Mouse (Mus musculus) embryo, embryonic 9.5 days (tissue): ENCODE results near the gene Chd1.
"Not testable (repeated sequence)": the region's sequence is repeated elsewhere in the genome, so short reads cannot be mapped to it uniquely, and the experiment has no call there.

Source experiments
- DNase-seq: peaks from one replicate; pipeline ENCODE4 v3.0.0-alpha.2; 2017; ENCODE audit errors: extremely low spot score

Gene Chd1

DNA sequence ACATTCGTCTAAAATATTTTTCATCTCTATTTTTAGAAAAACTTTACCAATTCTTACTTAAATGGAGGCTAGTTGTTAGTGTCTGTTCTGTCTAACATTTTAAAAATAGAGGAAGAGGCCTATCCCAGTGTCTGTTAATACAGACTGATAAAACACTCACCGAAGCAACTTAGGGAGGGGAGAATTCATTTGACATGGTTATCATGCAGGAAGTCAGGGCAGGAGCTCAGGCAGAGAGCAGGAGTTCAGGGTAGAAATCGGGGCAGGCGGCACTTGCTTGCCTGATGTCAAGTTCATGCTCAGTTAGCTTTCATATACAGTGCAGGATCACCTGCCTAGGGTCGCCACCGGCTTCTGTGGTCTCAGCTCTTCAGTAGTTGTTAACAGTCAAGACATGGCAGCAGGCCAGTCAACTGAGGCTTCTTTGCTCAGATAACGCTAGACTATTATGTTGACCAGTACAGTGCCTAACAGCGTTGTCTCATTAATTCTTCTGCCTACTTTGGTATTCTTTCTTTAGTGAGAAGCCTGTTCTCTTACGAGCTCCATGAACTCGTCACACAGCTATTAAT, 32.7 kb downstream of the Chd1 start:
- DNase-seq: no peak

DNA sequence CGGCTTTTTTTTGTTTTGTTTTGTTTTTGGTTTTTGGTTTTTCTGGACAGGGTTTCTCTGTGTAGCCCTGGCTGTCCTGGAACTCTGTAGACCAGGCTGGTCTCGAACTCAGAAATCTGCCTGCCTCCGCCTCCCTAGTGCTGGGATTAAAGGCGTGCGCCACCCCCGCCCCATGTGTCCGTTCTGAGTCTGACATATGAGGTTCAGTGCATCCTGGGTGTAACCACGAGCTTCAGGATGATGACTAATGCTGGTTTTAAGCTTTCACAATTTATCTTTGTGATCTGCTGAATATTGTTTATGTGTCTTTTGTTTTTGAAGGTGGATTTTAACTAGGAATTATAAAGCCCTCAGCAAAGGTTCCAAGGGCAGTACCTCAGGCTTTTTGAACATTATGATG, 37.1 kb downstream of the Chd1 start:
- DNase-seq: no peak

DNA sequence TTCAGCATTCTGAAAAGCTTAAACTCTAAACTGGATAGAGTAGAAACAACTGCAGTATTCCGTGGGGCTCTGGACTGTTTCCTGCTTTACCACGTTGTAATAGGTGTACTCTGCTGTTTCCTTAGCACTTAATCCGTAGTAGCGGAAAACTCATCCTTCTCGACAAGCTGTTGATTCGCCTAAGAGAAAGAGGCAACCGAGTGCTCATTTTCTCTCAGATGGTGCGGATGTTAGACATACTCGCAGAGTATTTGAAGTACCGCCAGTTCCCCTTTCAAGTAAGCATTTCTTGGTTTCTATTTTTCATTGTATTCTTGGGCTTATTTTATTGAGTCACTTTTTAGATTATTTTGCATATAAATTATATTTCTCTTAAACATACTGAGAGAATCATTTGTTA, 38.2 kb downstream of the Chd1 start:
- DNase-seq: no peak

DNA sequence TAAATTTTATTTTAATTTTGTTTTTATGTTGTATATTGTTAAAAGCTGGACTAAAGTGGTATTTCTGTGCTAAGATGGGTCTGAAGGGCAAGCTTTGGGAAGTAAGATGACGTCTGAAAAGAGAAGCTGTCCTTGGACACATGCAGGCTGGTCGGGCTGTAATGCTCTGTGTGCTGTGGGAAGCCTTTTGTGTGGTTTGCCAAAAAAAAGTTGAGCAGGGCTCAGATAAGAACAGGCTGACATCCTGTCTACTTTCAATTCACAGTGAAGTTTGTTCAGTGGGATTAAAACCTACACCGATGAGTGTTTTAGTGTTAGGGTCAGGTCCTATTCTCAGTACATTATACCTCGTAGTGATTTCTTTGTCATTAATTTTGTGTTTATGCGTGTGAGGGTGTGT, 38.6 kb downstream of the Chd1 start:
- DNase-seq: no peak

DNA sequence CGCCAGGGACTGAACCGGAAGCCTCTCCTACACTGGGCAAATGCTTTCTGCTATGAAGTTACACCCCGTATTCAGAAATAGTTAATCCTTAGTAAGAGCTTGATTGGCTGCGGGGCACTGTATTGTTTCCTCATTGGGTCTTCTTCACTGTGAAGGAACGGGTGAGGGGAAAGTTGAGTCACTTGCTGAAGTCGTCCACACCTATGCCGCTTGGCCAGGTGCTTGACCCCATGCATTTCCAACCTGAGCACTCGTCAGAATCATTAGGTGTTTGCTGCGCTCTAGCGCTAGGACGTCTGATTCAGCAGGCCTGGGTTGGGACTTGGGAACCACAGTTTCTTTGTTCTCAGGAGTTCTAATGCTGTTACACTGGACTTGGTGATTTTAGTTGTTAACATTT, 41.9 kb downstream of the Chd1 start:
- DNase-seq: no peak

DNA sequence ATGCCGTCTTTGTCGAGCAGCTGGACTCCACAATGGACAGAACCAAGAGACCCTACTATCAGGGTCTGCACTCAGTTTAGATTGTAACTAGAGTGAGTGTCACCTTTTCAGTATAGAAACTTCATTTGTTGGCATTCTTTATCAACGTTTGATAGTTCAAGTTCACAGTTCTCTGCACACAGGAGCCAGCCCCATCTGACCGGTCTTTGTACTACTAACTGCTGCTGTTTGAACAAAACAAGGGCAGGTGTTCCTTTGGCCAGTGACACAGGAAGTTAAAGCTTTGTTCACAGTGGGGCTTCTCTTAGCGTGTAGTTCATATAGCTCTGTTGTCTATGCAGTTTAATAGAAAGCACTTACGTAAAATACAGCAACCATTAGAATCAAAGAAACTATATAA, 43.3 kb downstream of the Chd1 start:
- no peak for DNase-seq

DNA sequence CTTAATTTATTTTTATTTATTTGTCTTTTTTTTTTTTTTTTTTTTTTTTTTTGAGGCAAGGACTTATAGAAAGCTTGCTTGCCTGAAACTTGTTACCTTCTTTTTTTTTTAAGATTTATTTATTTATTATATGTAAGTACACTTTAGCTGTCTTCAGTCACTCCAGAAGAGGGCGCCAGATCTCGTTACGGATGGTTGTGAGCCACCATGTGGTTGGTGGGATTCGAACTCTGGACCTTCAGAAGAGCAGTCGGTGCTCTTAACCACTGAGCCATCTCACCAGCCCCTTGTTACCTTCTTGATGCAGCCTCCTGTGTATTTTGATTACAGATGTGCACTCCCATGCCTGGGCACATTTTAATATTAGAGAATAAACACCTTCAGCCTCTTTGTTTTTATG, 46.5 kb downstream of the Chd1 start:
- DNase-seq: not testable (repeated sequence)

DNA sequence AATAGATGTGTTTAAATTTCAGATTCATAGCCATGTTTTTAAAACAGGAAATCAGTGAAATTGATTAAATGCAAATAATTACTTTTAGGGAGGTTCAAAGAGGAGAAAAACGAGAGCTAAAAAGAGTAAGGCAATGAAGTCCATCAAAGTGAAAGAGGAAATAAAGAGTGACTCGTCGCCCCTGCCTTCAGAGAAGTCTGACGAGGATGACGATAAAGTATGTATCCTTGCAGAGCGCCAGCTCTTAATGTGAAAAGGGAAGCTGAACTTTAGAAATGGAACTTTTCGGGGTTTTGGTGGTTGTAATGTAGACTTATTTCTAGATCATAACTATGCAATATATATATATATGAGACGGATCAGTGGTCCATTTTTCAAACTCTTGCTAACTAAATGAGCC, 56.4 kb downstream of the Chd1 start:
- no peak for DNase-seq

DNA sequence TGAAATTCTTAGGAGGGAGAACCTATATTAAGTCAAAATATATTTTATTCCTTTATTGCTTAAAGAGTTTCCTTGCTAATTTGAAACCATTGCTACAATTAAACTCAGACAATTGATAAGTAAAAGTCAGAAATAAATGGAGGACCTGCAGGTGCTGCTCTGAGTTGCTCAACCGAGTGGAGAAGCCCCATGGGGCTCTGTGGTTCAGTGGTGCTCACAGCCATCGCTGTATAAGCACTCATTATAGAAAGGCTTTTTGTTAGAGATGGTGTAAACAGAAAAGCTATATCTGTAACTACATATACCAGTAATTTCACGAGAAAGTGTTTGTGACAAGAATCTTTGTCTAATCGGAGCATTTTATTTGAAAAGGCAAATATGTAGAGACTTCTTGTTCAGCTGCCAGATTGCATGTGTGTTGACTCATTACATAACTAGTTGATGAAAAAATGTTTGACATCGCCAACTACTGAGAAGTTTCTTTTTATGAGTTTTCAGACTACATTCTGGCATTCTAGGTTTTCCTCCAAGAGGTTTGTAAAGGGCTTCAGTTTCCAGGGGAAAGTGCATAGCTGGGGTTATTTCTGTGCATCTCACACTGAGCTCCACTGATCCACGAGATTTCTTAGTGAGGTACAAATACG, 64.4 kb downstream of the Chd1 start:
- no peak for DNase-seq

DNA sequence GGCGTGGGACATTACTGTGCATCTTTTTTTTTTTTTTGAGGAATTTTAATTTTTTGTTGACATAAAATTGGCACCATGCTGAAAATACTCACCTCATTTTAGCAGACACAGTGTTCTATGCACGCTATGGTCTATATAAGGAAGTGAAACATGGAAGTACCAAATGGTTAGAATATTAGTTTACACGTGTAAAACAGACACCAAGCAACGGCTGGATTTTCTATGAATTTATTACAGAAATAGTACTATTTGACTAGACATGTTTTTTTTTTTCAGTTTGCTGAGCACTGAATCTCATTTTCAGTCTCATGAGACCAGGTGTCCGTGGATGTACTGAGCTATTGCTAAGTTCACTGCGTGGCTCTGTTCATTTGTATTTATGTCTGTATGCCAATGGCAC, 69.2 kb downstream of the Chd1 start:
- DNase-seq: no peak

DNA sequence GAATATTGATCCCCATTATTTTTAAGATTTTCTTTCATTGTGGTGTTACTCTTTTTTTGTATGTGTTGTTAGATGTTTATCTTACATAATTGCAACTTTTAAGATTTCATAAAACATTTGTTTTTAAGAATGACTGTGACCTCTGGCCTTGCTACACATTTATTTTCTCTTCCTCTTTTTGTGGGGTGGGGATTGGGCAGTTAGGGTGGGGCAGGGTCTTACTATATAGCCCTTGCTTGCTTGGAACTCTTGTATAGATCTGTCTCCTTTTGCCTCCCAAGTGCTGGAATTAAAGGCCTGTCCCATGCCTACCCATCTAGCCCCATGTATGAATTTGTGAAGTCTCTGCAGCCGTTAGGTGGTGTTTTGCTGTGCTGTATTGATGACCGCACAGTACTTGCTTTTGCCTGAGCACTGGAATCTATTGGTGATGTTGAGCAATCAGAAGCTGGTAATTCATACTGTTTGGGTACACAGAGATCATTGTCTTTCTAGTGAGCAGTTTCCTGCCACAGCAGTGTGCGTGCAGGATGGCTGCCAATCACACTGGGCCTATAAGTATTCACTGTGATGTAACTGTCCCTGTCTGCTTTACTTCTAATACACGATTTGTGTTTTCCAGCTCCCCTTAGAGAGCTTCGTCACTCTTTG, 69.9 kb downstream of the Chd1 start:
- no peak for DNase-seq

DNA sequence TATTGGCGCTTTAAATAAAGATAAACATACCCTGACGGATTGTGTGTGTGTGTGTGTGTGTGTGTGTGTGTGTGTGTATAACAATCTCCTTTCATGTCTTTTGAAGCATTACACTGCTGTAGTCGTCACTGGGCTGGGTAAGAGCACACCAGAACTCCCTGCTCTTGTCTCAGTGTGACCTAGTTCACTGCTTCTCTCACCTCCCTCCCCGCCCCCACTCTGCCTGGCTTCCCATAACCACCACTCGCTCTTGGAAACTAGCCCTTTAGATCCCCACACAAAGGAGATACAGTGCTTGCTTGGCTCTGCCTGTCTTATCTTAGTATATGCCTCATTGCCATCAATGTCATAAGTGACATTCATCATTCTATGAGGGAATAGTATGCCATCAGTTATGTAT, 71.6 kb downstream of the Chd1 start:
- no peak for DNase-seq

DNA sequence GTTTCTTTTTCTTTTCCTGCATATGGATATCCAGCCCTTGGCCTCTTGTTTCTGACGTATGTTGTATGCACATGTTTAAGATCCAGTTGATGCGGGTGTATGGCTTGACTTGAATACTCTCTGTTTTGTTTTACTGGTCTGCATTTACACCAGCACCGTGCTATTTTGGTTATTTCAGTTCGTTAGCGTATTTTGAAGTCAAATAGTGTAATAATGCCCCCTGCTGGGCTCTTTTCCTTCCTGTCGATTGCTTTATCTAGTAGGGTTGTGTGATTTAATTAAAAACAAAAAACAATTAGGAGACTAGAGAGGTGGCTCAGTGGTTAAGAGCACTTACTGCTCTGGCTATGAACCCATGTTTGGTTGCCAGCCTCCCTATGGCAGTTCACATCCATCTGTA, 73.2 kb downstream of the Chd1 start:
- no peak for DNase-seq

DNA sequence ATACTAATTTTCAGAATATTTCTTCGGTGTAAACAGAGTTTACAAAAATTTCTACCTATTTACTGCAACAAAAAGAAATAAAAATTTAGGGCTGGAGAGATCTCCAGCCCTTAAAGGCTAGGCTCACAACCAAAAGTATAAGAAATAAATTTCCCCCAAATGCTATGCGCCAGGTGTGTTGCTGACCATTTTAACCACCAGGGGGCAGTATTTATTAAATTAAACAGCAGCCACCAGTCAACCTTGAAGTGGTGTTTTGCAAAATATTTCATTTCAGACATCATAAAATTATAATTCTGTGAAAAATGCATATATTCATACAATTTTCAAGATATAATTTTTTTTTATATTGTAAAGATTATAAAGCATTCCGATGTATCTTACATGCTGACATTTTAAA, 82.3 kb downstream of the Chd1 start:
- peak; percentile 40 for DNase-seq

DNA sequence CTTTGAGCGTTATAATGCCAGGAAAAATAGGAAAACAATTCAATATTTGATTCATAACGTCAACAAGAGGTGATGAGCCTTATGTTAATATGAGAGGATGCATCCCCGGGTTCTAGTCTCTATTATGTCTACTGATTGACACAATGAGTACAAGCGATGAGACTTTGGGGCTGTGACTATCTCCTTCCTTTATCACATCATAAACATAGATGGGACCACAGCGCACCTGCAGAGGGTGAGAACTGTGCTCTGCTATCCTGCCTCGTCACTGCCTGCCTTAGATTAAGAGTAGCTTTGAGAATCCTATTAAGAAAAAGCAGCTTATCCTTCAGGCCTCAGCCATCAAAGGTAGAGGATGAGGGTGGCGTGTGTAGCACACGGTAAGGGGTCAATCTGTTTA, 85.9 kb downstream of the Chd1 start:
- no peak for DNase-seq

DNA sequence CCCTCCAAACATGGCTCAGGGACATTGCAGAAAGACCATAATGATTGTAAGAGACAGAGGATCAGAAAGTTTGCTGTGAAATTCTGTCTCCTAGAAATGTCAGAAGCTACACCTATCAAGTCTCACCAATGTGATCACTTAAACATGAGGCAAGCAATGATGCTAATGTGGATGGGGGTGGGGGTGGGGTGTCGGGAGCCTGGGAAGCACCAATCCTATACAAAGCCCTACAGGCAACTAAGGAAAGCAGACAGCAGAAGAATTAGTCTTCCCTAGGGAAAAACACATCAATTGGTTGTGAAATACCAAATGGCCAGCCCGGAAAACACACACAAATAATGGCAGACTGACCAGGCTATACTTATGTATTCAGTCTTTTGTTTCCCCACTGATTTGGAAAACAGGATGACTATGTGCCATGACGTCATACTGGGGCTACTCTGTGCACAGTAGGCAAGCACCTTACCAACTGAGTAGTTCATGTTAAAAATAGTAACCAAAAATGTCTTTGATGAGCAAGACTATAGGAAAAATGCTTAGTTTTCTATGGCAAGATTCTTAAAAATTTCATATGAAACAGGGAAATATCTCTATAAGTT, 94.5 kb downstream of the Chd1 start:
- no peak for DNase-seq

DNA sequence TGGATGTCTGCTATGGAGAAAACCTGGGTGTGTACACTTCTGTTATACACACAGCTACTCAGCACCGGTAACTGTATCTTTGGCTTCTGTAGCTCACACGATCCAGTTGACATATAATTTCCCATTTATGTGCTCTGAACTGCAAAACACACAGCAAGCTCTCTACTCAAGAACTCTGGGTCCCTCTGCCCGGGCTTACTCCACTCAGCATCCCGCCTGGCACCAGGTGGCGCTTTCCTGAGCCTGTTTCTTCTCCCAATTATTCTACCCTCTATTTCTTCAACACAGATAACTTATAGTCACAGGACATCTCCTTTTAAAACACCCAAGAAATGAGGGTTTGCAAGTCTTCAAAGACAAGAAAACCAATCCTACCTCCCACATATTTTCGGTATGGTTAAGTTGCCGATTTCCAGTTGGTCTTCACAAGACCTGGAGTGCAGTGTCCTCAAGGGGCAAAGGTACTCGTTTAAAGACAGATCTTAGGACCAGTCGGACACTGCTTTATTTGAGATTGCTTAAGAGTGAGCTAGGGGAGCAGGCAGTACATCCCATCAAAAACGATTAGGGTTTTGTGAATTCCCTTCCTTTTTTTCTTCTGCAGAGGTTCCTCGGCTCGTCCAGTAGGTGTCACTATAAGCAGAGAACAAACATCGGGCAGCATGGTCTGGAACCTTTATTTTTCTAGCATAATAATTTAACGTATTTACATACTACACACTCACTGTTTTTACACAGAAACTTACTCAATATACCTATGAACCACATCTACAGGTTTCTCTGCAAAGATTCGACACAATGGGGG, 99.4 kb downstream of the Chd1 start:
- no peak for DNase-seq

DNA sequence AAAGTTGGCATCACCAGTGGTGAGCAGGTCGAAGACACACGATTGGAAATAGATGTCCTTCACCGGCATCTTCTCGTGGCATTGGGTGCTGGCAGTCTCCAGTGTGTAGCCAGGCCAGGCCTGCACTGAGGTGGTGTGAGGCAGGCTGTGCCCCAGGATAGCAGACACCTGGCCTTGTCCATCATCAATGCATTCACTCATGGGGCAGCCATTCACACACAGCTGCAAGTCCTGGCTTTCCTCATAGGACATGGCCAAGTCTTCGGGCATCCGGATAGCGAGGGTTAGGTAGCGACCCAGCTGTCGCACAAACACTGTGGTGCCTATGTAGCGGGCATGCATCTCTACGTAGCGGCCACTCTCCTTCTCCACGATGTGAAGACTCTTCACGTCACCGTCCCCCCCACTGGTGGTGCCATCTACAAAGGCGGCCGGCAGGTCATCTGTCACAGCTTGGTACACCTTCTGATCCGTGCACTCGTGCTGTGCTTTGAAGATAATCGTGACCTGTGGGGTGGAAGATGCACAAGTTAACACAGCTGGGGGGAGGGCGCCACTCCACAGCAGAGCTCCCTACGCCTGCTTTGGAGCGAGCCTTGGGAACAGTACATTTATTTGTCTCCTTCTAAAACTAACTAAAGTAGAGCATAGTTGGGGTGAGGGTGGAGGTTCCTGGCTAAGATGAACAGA, 102.7 kb downstream of the Chd1 start:
- DNase-seq: no peak

DNA sequence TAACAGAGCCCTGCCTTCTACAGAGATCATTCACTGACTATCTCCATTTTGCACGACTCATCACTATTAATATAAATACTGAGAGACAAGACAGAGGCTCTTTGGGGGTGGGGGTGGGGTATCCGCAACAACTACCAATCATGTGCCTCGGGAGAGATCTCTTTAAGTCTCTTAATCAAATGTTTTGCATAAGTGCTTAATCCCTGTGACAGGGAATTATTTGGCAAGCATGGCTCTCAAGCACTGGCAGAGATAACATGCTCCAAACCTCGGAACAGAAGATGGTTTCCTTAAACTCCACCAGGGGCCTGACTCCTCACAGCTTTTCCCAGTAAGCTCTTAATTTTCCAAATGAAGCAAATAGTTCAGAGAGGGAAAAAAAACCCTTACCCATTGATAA, 103.2 kb downstream of the Chd1 start:
- DNase-seq: no peak

DNA sequence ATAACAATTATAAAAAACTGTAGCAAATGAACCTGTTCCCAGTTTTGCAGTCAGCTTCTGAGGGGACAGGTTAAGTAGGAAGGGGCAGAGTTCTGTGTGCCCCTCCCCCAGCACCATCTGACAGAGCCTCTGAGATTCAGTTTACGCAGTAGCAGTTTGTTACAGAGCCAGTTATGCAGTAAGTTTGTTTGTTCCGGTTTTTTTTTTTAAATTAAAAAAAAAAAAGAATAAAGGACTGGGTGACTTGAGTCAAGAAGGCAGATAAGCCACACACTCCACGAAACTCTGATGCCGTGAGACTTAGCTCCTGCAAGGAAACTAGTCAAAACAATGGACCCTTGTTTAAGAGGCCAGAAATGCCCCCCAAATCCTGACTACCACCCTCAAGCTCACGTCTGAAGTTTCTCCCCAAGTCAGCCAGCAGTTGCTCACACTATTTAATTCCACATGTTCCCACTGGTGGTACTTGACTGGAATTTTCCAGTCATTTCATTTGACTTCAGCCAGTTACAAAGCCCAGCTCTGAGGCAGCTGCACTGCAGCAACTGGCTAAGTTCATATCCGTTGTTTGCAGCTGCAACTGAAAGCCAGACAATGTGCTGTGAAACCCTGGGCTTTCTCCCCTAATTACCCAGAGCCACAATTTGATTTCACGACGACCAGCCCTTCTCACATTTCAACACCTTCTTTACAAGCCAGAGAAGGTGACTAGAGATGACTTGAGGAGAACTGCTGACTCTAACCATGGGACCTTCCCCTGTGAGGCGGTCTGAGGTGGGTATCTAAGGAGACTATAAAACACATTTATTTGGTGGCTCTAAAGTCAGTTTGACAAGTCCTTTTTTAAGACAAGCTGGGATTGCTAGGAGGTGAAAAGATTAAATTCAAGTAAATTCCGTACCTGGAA, 104.0 kb downstream of the Chd1 start:
- peak; percentile 42 for DNase-seq

DNA sequence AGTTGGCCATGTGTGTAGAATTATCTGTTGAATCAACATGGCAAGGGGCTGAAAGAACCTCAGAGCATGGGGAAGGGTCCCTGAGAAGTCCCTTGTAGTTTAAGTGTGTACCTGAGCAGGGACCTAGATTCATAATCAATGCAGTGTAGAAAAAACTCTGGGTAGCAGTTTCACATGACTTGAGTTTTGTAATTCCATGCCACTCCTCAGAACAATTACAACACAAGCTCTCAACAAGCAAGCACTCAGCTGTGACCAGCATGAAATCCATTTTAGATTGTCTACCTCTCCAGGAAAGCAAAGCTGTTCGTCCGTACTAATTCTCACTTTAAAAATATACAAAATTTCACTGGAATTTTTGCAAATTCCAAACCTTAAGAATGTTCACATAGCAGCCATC, 105.2 kb downstream of the Chd1 start:
- DNase-seq: no peak
